Mouse (Mus musculus) lung, embryonic 16.5 days (tissue): ENCODE measurements around the gene Atp11a. TPM values are rescaled to one million over a fixed set of nuclear protein-coding genes. Genes with fewer than 3 reads are reported as not detected.

Source experiments
- ATAC-seq: fragments of 200-750 bp; cut with Nextera tagmentation; 2 replicates; pipeline ENCODE4 v1.8.0; 2017; ENCODE audit warnings: low read depth, mild to moderate bottlenecking, moderate library complexity
- H3K27ac ChIP-seq: fragments of 300-500 bp; sonication (generic); 2 replicates; pipeline ENCODE4 v1.5.1; 2014; ENCODE audit warnings: mild to moderate bottlenecking, control low read depth, low read length
- H3K27me3 ChIP-seq: fragments of 300-500 bp; sonication (generic); 2 replicates; pipeline ENCODE4 v1.6.1; 2014; ENCODE audit warnings: low read depth, low read length, mixed read lengths; ENCODE audit not compliant: control insufficient read depth, insufficient read depth
- H3K36me3 ChIP-seq: fragments of 300-500 bp; sonication (generic); 2 replicates; pipeline ENCODE4 v1.6.1; 2014; ENCODE audit warnings: low read length; ENCODE audit not compliant: control insufficient read depth, insufficient read depth
- H3K4me1 ChIP-seq: fragments of 300-500 bp; sonication (generic); replicated peaks from 2 replicates; pipeline ENCODE4 v1.6.1; 2014; ENCODE audit warnings: low read length, mixed read lengths; ENCODE audit not compliant: control insufficient read depth, insufficient read depth
- H3K4me2 ChIP-seq: fragments of 300-500 bp; sonication (generic); 2 replicates; pipeline ENCODE4 v1.6.1; 2014; ENCODE audit warnings: low read depth, low read length, control low read depth
- H3K4me3 ChIP-seq: fragments of 300-500 bp; sonication (generic); 2 replicates; pipeline ENCODE4 v1.5.1; 2014; ENCODE audit warnings: mild to moderate bottlenecking, low read length, control low read depth
- H3K9ac ChIP-seq: fragments of 300-500 bp; sonication (generic); 2 replicates; pipeline ENCODE4 v1.6.1; 2014; ENCODE audit warnings: low read length, control low read depth
- H3K9me3 ChIP-seq: fragments of 300-500 bp; sonication (generic); 2 replicates; pipeline ENCODE4 v1.6.1; 2016; ENCODE audit warnings: low read length; ENCODE audit not compliant: control insufficient read depth
- WGBS: fragments of 180-500 bp; shearing (Covaris S2); extraction: QIAGEN DNeasy Blood & Tissue Kit; methylation state at CpG from one replicate; pipeline ENCODE4 v1.1.7; 2014; 5-methylcytosine and 5-hydroxymethylcytosine counted together
- polyA plus RNA-seq: library from polyadenylated mRNA; unstranded; fragments of >200 nt; fragmentation: Nextera tagmentation; extraction: Ambion mirVana; gene quantifications from 2 replicates; pipeline ENCODE4 v1.2.1, GENCODE M21; 2015

Atp11a gene
- 15.7 and 19.3 TPM in 2 replicates for polyA plus RNA-seq

DNA sequence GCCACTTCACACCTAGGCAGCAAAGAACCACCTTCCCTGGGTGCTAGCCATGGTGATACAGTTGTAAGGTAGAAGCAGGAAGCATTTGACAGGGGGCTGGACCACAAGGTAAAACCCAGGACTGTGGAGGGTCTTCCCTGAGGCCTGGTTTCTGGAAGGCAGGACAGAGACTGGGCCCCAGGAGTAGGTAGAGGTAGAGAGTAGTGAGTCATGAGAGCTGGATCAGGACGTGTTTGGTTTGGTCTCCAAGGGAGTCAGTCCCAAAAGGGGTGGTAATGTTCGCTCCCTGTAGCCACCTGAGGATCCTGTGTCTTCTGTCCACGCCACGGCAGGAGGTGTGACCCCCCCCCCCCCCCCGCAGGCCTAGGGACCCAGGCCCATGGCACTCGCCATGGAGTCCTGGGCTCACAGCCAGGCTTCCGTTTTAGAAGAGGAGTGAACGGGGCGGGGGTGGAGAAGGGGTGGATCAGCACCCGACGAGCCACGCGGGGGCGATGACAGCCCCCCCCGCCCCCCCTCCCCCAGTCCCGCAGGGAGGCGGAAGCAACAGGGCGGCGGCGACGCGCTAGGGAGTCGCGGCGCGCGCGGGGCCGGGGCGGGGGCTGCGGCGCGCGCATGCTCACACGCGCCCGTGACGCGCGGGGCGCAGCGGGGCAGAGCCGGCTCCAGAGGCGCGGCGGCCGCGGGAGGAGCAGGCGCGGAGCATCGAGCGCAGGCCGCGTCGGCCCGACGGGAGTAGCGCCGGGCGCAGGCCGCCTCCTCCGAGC lies at the start of gene Atp11a:
Gene Atp11a, plus strand, starts transcription at position 624 of the 767 bp plus-strand sequence.
- Histone ChIP-seq H3K4me2 (peak within 1 kb of the TSS; percentile 70), H3K9ac (peak within 1 kb of the TSS; percentile 92), H3K27me3 (no peaks in the 10 kb centered on the region), H3K4me1 (peaks cover 5% of the 10 kb centered on the region), H3K9me3 (no peaks in the 10 kb centered on the region), H3K27ac (peak within 1 kb of the TSS; percentile 73), H3K4me3 (peak within 1 kb of the TSS; percentile 93), H3K36me3 (no peaks in the 10 kb centered on the region)
- WGBS, result 1% methylated on average over 54 of the region's 62 CpGs
- ATAC-seq, result peak; percentile 90

DNA sequence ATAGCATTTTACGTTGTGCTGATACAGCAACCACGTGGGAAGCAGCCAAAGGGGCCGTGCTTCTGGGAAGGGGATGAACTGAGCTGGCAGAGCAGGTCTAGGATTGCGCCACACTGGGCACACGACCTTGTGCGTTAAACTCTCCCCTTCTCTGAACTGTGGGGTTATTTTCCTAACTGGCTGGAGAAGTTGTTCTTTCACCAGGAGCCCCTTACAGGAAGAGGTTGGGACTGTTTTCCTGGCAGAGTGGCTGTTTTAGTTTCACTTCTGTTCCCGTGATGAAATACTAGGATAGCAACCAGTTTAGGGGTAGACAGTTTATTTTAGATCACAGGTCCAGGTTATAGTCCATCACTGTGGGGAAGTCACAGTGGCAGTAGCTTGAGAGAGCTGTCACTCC lies 45.2 kb upstream of the Atp11a start:
- no peak for ATAC-seq
- WGBS, result 61% methylated on average over 7 of the region's 7 CpGs
- Histone ChIP-seq H3K36me3 (no peaks in the 10 kb centered on the region), H3K4me3 (no peak overlapping the region), H3K9ac (no peak overlapping the region), H3K27me3 (no peaks in the 10 kb centered on the region; the same call in 1 of the 2 replicates), H3K4me2 (no peak overlapping the region), H3K9me3 (no peaks in the 10 kb centered on the region), H3K27ac (no peak overlapping the region), H3K4me1 (no peaks in the 10 kb centered on the region)

DNA sequence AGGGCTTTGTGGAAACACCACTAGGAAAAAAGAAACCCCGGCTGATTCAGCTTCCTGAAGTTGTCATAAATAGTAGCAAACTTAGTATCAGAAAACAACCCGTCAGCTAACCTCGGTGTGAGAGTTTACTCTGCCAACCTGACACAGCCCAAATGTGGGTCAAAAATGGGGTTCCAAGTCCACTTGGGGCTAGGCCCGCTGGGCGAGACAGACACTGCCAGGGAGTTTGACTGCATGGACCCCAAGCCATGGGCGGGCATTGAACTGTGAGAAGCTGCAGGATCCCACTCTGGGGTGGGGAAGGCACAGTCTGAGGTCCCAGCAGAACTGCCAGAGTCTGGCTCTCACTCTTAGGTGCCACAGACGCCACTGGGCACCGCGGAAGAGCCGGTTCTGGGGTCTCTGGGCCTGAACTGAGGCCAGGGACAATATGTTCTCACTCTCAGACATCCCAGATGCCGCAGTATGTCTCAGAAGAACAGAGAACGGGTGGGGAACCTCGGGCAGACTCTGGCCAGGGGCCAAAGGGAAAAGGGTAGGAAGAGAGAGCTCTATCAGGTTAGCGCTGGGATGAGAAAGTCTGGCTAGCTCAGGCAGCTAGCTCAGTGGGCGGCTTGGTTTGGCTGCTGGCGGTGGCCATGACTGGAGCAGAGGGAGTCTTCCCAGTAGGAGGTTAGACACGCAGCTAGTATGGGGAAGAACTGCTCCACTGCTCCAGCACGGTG lies 40.8 kb upstream of the Atp11a start:
- Histone ChIP-seq H3K4me2 (no peak overlapping the region), H3K27ac (no peak overlapping the region), H3K36me3 (no peaks in the 10 kb centered on the region), H3K27me3 (no peaks in the 10 kb centered on the region), H3K4me3 (no peak overlapping the region), H3K9ac (no peak overlapping the region), H3K4me1 (no peaks in the 10 kb centered on the region), H3K9me3 (no peaks in the 10 kb centered on the region)
- no peak for ATAC-seq
- 76% methylated on average over 18 of the region's 18 CpGs for WGBS

DNA sequence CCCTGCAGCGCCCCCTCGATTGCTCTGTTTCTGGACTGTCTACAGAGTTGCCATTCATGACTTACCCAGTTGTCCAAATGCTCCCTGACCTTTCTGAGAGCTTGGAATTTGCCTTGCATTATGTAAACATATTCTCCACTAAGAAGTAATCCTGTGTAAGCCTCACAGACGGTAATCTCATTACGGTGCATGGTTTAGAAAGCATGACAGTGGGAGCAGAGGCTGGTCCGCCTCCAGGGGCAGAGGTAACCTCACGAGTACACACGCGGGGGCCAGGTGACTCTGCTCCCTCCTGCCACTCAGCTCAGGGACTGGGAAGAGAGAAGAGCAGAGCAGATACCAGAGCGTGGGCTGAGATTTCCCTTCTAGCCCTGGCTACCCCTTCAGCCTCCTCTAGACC lies 37.7 kb upstream of the Atp11a start:
- Histone ChIP-seq H3K27me3 (no peaks in the 10 kb centered on the region), H3K4me2 (no peak overlapping the region), H3K4me1 (no peaks in the 10 kb centered on the region), H3K9ac (no peak overlapping the region), H3K9me3 (no peaks in the 10 kb centered on the region), H3K27ac (no peak overlapping the region), H3K36me3 (no peaks in the 10 kb centered on the region), H3K4me3 (no peak overlapping the region)
- ATAC-seq, result no peak
- WGBS, result 48% methylated on average over 9 of the region's 9 CpGs

DNA sequence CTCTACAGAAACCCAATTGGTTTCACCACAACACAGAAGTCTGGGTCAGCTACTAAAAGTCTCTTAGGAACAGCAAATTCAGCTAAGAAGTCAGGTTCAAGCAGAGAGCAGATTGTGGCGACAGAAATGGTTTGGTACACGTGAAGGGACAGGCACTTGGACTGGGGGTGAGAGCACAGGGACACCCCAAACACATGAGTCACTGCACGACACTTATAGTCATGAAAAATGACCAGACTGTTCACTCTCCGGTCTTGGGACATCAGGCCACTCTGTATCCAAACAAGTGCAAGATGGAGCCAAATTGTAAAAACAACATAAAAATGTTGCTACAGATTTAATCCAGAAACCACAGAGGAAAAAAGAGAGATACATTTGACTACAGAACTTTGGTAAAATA lies 28.2 kb upstream of the Atp11a start:
- H3K27ac ChIP-seq, result no peak overlapping the region
- H3K4me1 ChIP-seq, result 0 out of 2 replicates have a peak, but pooled peaks cover 2% of the 10 kb centered on the region
- ATAC-seq, result no peak
- no peaks in the 10 kb centered on the region for H3K27me3 ChIP-seq
- H3K9me3 ChIP-seq, result no peaks in the 10 kb centered on the region
- WGBS, result 61% methylated on average over 4 of the region's 4 CpGs
- H3K9ac ChIP-seq, result no peak overlapping the region
- no peaks in the 10 kb centered on the region for H3K36me3 ChIP-seq
- H3K4me2 ChIP-seq, result no peak overlapping the region
- no peak overlapping the region for H3K4me3 ChIP-seq

DNA sequence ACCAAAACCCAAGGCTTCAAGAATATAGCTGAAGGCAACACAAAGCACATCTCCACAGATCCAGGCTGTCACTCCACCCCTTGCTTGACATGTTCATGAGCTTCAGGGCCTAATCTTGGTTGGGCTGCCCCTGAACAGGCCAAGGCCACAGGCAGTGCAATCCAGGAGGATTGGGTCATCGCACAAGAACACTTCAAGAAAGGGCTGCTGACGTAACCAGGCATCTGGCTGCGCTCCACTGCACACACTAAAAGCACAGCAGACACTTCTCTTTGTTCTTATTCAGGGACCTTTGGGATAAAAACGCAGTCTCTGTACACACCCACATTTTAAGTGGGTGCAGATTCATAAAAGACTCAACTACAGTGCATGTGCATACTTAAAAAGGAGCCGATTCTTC lies 26.0 kb upstream of the Atp11a start:
- no peaks in the 10 kb centered on the region for H3K36me3 ChIP-seq
- H3K4me3 ChIP-seq, result no peak overlapping the region
- H3K9ac ChIP-seq, result no peak overlapping the region
- H3K27me3 ChIP-seq, result no peaks in the 10 kb centered on the region
- 42% methylated on average over 5 of the region's 5 CpGs for WGBS
- H3K4me2 ChIP-seq, result no peak overlapping the region
- H3K9me3 ChIP-seq, result no peaks in the 10 kb centered on the region
- peak overlapping the region; percentile 8; the same call in 1 of the 2 replicates for H3K27ac ChIP-seq
- ATAC-seq, result peak; percentile 95
- 0 out of 2 replicates have a peak, but pooled peaks cover 2% of the 10 kb centered on the region for H3K4me1 ChIP-seq

DNA sequence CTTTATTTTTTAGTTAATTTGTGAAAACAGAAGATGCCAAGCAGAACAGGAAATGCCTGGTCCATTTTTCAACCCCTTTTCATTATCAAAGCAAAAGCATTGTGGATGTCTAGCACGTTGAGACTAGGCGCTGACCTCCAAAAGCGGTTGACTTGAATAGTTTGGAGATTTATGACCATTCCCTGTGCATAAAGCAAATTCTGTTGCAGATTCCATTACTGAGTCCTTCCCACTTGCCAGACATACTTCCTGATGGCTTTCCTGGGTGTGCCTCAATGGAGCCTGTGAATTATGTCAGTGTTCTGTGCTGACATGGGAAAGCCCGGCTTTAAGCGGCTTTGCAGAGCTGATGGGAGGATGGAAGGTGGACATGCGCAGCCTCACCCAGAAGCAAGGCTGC lies 24.4 kb upstream of the Atp11a start:
- Histone ChIP-seq H3K4me2 (no peak overlapping the region), H3K27ac (no peak overlapping the region; the same call in 1 of the 2 replicates), H3K4me3 (no peak overlapping the region), H3K4me1 (0 out of 2 replicates have a peak, but pooled peaks cover 2% of the 10 kb centered on the region), H3K27me3 (no peaks in the 10 kb centered on the region), H3K9me3 (no peaks in the 10 kb centered on the region), H3K9ac (no peak overlapping the region), H3K36me3 (no peaks in the 10 kb centered on the region)
- 81% methylated on average over 6 of the region's 6 CpGs for WGBS
- ATAC-seq, result no peak

DNA sequence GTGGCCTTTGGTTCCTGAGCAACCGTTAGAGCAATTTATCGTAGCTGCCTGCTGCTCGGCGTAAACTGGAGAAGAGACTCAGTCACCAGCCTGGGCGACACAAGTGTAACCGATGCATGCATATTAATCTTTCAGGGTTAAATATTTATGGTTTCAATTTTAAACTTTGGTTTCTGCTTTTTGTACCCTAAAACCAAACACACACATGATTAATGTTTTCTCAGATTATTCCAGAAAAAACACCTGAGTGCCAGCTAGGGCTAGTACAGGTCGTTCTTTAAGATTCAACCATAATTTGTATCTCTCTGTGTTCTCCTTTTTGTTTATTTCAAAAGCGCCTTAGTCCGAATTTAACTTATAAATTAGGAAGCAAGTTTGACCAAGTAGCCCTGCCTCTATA lies 17.7 kb upstream of the Atp11a start:
- H3K4me3 ChIP-seq, result no peak overlapping the region
- H3K27me3 ChIP-seq, result no peaks in the 10 kb centered on the region
- 73% methylated on average over 9 of the region's 9 CpGs for WGBS
- H3K4me1 ChIP-seq, result no peaks in the 10 kb centered on the region
- ATAC-seq, result no peak
- H3K27ac ChIP-seq, result no peak overlapping the region
- H3K9me3 ChIP-seq, result no peaks in the 10 kb centered on the region
- no peak overlapping the region for H3K4me2 ChIP-seq
- H3K36me3 ChIP-seq, result no peaks in the 10 kb centered on the region
- no peak overlapping the region for H3K9ac ChIP-seq

DNA sequence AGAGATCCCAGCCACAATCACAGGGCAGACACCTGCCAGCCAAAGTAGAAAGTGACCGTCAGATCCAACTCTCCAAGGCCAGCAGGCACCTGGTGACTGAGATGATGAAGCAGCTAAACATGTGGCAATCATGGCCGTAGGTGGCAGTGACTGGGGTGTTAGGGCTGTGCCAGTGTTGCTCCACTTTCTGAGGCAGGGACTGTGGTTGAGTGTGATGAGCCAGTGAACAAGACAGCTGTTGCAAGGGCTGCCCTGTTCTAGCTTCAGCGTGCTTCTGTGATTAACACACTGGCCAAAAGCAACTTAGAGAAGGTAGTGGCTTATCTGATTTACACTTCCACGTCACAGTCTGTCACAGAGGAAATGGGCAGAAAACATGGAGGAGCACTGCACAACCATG lies 13.4 kb upstream of the Atp11a start:
- no peak overlapping the region for H3K4me3 ChIP-seq
- no peaks in the 10 kb centered on the region for H3K9me3 ChIP-seq
- ATAC-seq, result no peak
- H3K9ac ChIP-seq, result no peak overlapping the region
- no peaks in the 10 kb centered on the region for H3K4me1 ChIP-seq
- no peak overlapping the region for H3K27ac ChIP-seq
- H3K27me3 ChIP-seq, result no peaks in the 10 kb centered on the region
- WGBS, result 79% methylated on average over 4 of the region's 4 CpGs
- H3K4me2 ChIP-seq, result no peak overlapping the region
- no peaks in the 10 kb centered on the region for H3K36me3 ChIP-seq
